In genomic region chr1:60823006-60823665, GRCm38 (mm10) we compare ENCODE assay signal across 9 mouse cellular contexts.
DNase-seq lines count a peak whose midpoint lies in the region; ATAC-seq lines count a peak whose summit lies in the region.
"Had no signal": no experiment of that assay in that cellular context is flagged by ENCODE, and none has a peak within 500 bp of the region (broad histone marks: within the 10 kb centered on the region; RNA-seq: fewer than 3 reads in every experiment).

No protein-coding gene starts in this region.

- H3K9ac ChIP-seq in neural tube, embryonic 15.5 days (replicated peaks): no peak overlapping the region
- no peak overlapping the region for H3K9ac ChIP-seq in liver, embryonic 13.5 days
- H3K9ac ChIP-seq: heart, embryonic 13.5 days had no signal

- H3K4me1 ChIP-seq in neural tube, embryonic 15.5 days: 0 out of 2 replicates have a peak, but pooled peaks cover 3% of the 10 kb centered on the region
- H3K4me1 ChIP-seq in liver, embryonic 13.5 days (replicated peaks): peaks cover 6% of the 10 kb centered on the region; the same call in 1 of the 2 replicates

- no peak for ATAC-seq in neural tube, embryonic 15.5 days (ENCODE audit: low FRiP score)
- ATAC-seq in liver, embryonic 13.5 days (ENCODE audit: low read depth): no peak

- 57% methylated on average over 8 of the region's 8 CpGs for WGBS in neural tube, embryonic 15.5 days
- WGBS in liver, embryonic 13.5 days (ENCODE audit: insufficient replicate concordance): 45% methylated on average over 8 of the region's 8 CpGs

- peak; percentile 20 for DNase-seq in neural tube, embryonic 10.5 days (ENCODE audit: extremely low spot score, low spot score)
- DNase-seq in adrenal gland, adult 2 months: peak; percentile 70
- DNase-seq in embryo, embryonic 10.5 days (ENCODE audit: low spot score): peak; percentile 41
- DNase-seq in kidney, adult 8-10 months: peak; percentile 10 to 56
- DNase-seq in liver, embryonic 13.5 days: peak; percentile 6
- DNase-seq in right cerebral cortex, postnatal 4 days: peak; percentile 47
- no peak for DNase-seq in adipocyte (ENCODE audit: low spot score)

- no peaks in the 10 kb centered on the region for H3K9me3 ChIP-seq in neural tube, embryonic 15.5 days (replicated peaks)
- no peaks in the 10 kb centered on the region for H3K9me3 ChIP-seq in liver, embryonic 13.5 days (replicated peaks)
- H3K9me3 ChIP-seq: heart, embryonic 13.5 days had no signal

- no peaks in the 10 kb centered on the region for H3K36me3 ChIP-seq in neural tube, embryonic 15.5 days
- H3K36me3 ChIP-seq in liver, embryonic 13.5 days: no peaks in the 10 kb centered on the region
- H3K36me3 ChIP-seq: heart, embryonic 13.5 days had no signal

- H3K4me3 ChIP-seq in neural tube, embryonic 15.5 days (replicated peaks): no peak overlapping the region
- no peak overlapping the region for H3K4me3 ChIP-seq in liver, embryonic 13.5 days (replicated peaks)
- H3K4me3 ChIP-seq: heart, embryonic 13.5 days had no signal

- H3K27me3 ChIP-seq in neural tube, embryonic 15.5 days (replicated peaks): no peaks in the 10 kb centered on the region
- no peaks in the 10 kb centered on the region for H3K27me3 ChIP-seq in liver, embryonic 13.5 days
- H3K27me3 ChIP-seq: heart, embryonic 13.5 days had no signal

- H3K4me2 ChIP-seq in neural tube, embryonic 15.5 days: no peak overlapping the region
- H3K4me2 ChIP-seq in liver, embryonic 13.5 days: no peak overlapping the region
- H3K4me2 ChIP-seq: heart, embryonic 13.5 days had no signal

- no peak overlapping the region for H3K27ac ChIP-seq in neural tube, embryonic 15.5 days (replicated peaks)
- H3K27ac ChIP-seq in liver, embryonic 13.5 days: no peak overlapping the region
- H3K27ac ChIP-seq: heart, embryonic 13.5 days had no signal
